Mouse (Mus musculus): ENCODE measurements around the gene Nek6. TPM values are rescaled to one million over a fixed set of nuclear protein-coding genes. Genes with fewer than 3 reads are reported as not detected.

Gene Nek6
- total and polyA plus RNA-seq, 3 experiments = 3.7 to 5.4 TPM; not detected in 1

DNA sequence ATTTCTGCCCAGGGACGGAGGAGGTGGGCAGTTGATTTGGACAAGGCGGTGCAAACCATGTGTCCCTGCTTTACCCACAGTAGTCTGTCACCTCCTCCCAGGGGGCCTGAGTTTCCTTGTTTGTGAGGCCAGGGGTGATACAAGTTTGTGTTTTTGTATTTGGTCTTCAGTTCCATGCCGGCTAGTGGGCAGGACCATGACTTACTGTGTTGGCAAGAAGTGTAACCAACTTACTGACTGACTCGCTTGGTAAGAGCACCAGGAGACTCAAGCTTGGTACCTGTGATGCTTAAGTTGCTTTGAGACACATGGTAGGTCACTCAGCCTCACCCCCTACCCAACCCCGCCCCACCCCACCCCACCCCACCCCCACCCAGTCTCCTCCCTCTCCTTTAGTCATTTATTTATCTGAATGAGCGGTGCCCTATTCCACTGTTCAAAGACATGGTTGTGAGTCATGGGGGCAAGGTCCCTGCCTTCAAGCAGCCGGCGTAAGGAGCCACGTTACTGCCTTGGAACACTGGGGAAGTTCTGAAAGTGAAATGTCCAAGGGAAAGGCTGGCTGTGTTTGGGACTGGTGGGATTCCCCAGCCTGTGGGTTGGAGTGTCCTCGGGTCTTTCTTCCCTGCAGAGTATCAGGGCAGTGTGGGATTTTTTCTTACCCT, 12.5 kb downstream of the Nek6 start:
- TF ChIP-seq NELFE (IDR thresholded peaks at IDR 0.05; ENCODE audit: low read depth, low read length) = no peak
- TF ChIP-seq GABPA (IDR thresholded peaks at IDR 0.05; ENCODE audit: low read depth, low read length) = no peak
- no peak for TF ChIP-seq SIN3A (IDR thresholded peaks at IDR 0.05; ENCODE audit: low read length)
- TF ChIP-seq TAL1 (IDR thresholded peaks at IDR 0.05; ENCODE audit: low read length) = no peak
- no peak for TF ChIP-seq MYC (IDR thresholded peaks at IDR 0.05; ENCODE audit: low read depth, low read length)
- TF ChIP-seq RAD21 (IDR thresholded peaks at IDR 0.05; ENCODE audit: low read depth, low read length) = no peak
- no peak for TF ChIP-seq ZNF384 (IDR thresholded peaks at IDR 0.05; ENCODE audit: low read depth, low read length)
- no peak for TF ChIP-seq USF2 (IDR thresholded peaks at IDR 0.05; ENCODE audit: borderline replicate concordance in 1 of 2, insufficient read depth in 1 of 2, low read depth in 1 of 2, low read length in 2 of 2)
- no peak for TF ChIP-seq TCF12 (IDR thresholded peaks at IDR 0.05; ENCODE audit: low read depth, low read length)
- TF ChIP-seq KAT2A (conservative IDR thresholded peaks at IDR 0.05; ENCODE audit: low read depth, low read length) = no peak
- TF ChIP-seq CTCF (IDR thresholded peaks at IDR 0.05 in 2 of 3, conservative IDR thresholded peaks at IDR 0.05 in 1 of 3; ENCODE audit: control insufficient read depth in 1 of 3, insufficient read depth in 1 of 3, low read depth in 2 of 3, low read length in 3 of 3, poor library complexity in 1 of 3, severe bottlenecking in 1 of 3) = no peak
- Histone ChIP-seq H3K4me3 (ENCODE audit: control insufficient read depth in 1 of 2, insufficient read depth in 1 of 2, low read depth in 2 of 2, low read length in 2 of 2) (no peak overlapping the region), H3K27me3 (ENCODE audit: control insufficient read depth in 1 of 2, insufficient read depth in 2 of 2, low read length in 2 of 2) (no peaks in the 10 kb centered on the region), H3K9me3 (replicated peaks; ENCODE audit: insufficient read depth, low read length) (no peaks in the 10 kb centered on the region), H3K36me3 (ENCODE audit: control insufficient read depth in 1 of 2, insufficient read depth in 2 of 2, low read length in 2 of 2) (no peaks in the 10 kb centered on the region), H3K4me1 (ENCODE audit: control insufficient read depth in 1 of 2, insufficient read depth in 2 of 2, low read length in 2 of 2) (no peaks in the 10 kb centered on the region), H3K9ac (ENCODE audit: control insufficient read depth, low read depth, low read length, poor library complexity, severe bottlenecking) (no peak overlapping the region), H3K79me2 (ENCODE audit: control insufficient read depth, insufficient read depth, low read length, poor library complexity) (no peaks in the 10 kb centered on the region), H3K27ac (ENCODE audit: control insufficient read depth, low read depth, low read length) (no peak overlapping the region)
- no peak for DNase-seq (ENCODE audit: low read depth, low spot score)

DNA sequence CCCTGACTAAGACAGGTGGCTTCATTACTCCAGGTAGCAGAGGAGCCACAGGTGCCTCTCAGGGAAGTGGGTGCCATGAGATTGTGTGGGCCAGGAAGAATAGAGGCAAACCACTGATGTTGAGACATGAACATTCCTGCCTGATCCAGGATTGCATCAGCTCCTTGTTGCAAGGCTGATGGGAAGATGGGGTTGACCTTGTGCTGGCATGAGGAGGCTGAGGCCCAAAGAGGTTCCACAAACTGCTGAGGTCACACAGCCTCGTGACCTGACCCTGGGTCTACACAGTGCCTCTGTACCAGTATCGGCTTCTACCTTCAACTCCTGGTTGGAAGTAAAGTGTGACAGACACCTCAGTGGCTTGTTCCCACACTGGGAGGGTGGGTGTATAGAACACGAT, 13.6 kb downstream of the Nek6 start:
- TF ChIP-seq ZMIZ1 (IDR thresholded peaks at IDR 0.05; ENCODE audit: low read depth, low read length) (no peak), POLR2AphosphoS5 (IDR thresholded peaks at IDR 0.05; ENCODE audit: borderline replicate concordance, low read depth, low read length) (no peak), USF2 (IDR thresholded peaks at IDR 0.05; ENCODE audit: borderline replicate concordance in 1 of 2, insufficient read depth in 1 of 2, low read depth in 1 of 2, low read length in 2 of 2) (no peak), MXI1 (IDR thresholded peaks at IDR 0.05; ENCODE audit: low read depth, low read length) (no peak), SMC3 (IDR thresholded peaks at IDR 0.05; ENCODE audit: low read depth, low read length) (no peak), ZNF384 (IDR thresholded peaks at IDR 0.05; ENCODE audit: low read depth, low read length) (no peak), TBP (IDR thresholded peaks at IDR 0.05; ENCODE audit: low read depth, low read length) (no peak), KAT2A (conservative IDR thresholded peaks at IDR 0.05; ENCODE audit: low read depth, low read length) (no peak), E2F4 (IDR thresholded peaks at IDR 0.05; ENCODE audit: borderline replicate concordance, low read depth, low read length) (no peak), RCOR1 (IDR thresholded peaks at IDR 0.05; ENCODE audit: low read depth, low read length) (no peak), GATA1 (IDR thresholded peaks at IDR 0.05; ENCODE audit: low read depth, low read length) (no peak), UBTF (IDR thresholded peaks at IDR 0.05; ENCODE audit: borderline replicate concordance, insufficient read depth, low read depth, low read length) (no peak), POLR2A (IDR thresholded peaks at IDR 0.05; ENCODE audit: control insufficient read depth in 1 of 2, insufficient read depth in 1 of 2, low read depth in 1 of 2, low read length in 2 of 2, poor library complexity in 1 of 2) (no peak), MYB (IDR thresholded peaks at IDR 0.05; ENCODE audit: low read depth, low read length) (no peak), MEF2A (IDR thresholded peaks at IDR 0.05; ENCODE audit: extremely low read depth, insufficient replicate concordance, low read depth, low read length, poor library complexity, severe bottlenecking) (no peak)
- Histone ChIP-seq H3K4me1 (ENCODE audit: control insufficient read depth in 1 of 2, insufficient read depth in 2 of 2, low read length in 2 of 2) (no peaks in the 10 kb centered on the region), H3K9me3 (replicated peaks; ENCODE audit: insufficient read depth, low read length) (no peaks in the 10 kb centered on the region), H3K27ac (ENCODE audit: control insufficient read depth, low read depth, low read length) (no peak overlapping the region), H3K36me3 (ENCODE audit: control insufficient read depth in 1 of 2, insufficient read depth in 2 of 2, low read length in 2 of 2) (no peaks in the 10 kb centered on the region), H3K4me3 (ENCODE audit: control insufficient read depth in 1 of 2, insufficient read depth in 1 of 2, low read depth in 2 of 2, low read length in 2 of 2) (no peak overlapping the region), H3K79me2 (ENCODE audit: control insufficient read depth, insufficient read depth, low read length, poor library complexity) (no peaks in the 10 kb centered on the region), H3K9ac (ENCODE audit: control insufficient read depth, low read depth, low read length, poor library complexity, severe bottlenecking) (no peak overlapping the region), H3K27me3 (ENCODE audit: control insufficient read depth in 1 of 2, insufficient read depth in 2 of 2, low read length in 2 of 2) (no peaks in the 10 kb centered on the region)
- DNase-seq (ENCODE audit: low read depth, low spot score) = no peak

Measured in MEL (cell line).